Mouse (Mus musculus): ENCODE results near the gene Eid1. TPM values are rescaled to one million over a fixed set of nuclear protein-coding genes. Genes with fewer than 3 reads are reported as not detected.

Eid1 gene
- polyA plus RNA-seq, 1 experiment: 5.6 TPM

DNA sequence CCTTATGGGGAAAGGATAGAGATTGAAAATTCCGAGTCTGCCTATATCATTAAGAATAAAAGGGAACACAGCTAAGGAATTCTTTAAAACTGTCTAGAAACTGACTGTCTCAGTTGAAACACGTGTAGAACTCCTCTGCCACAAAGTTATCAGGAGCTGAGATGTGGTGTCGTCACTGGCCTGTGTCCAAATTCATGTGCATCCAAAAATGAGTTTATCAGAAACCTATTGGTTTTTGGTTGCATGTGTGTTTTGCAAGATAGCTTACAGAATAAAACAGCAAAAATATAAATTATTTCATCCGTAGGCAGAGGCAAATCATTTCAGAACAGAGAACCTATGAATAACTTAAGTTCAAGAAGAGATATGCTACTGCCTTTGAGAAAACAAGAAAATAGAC lies 6.2 kb upstream of the Eid1 start:
- 71% methylated on average over 4 of the region's 4 CpGs for WGBS
- DNase-seq (ENCODE audit: low read depth, low spot score): no peak

DNA sequence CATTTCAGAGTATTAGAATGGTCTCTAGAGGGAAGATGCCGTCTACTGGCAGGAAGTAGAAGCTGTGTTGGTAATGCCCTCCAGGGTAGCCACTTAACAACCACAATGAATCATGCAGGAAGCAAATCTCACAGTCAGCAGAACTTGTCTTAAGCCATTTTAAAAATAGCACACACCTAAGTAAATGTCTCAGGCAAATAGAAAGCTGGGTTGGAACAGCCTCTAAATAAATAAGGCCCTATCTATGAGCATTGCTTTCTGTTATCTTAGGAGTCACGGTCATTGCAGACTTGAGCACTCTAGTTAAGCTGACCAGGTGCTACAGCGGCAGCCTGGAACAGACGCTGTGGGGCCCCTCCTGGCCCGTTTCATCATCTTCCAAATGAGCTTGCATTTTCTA lies 5.7 kb upstream of the Eid1 start:
- DNase-seq (ENCODE audit: low read depth, low spot score): no peak
- WGBS: 19% methylated on average over 5 of the region's 5 CpGs

DNA sequence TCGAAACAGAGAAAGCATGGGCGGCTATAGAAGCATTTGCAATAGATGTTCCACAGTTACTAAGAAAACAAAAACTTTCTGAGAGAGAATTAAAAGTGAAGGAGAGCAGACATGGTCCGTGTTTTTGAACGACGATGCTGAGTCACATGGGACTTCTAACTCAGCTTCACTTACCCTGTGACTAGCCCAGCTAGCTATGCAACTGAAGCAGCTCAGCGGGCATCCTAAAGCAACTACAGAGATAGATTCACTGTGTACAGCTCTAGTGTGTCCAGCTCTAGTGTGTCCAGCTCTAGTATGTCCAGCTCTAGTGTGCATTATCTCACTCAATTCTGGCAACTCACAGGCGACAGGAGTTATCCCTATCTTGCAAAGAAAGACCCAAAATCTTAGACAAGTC lies 5.2 kb upstream of the Eid1 start:
- DNase-seq (ENCODE audit: low read depth, low spot score): no peak
- 79% methylated on average over 7 of the region's 7 CpGs for WGBS

DNA sequence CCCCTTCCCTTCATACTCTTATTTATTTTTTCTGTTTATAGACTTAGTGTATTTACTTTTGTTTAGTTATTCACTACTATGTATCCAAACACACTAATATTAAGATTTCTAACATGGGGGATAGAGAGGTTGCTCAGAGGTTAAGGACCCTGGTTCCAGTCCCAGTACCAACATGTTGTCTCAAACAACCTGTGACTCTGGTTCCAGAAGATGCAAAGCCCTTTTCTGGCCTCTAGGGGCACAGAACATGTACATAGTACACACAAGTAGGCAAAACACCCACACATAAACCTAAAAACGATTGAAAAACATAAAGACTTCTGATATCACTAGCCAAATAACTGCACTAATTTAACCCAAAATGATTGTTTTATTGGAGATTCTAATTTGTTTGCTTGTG lies 2.0 kb upstream of the Eid1 start:
- DNase-seq (ENCODE audit: low read depth, low spot score): no peak
- WGBS: 23% methylated on average over 1 of the region's 1 CpGs

DNA sequence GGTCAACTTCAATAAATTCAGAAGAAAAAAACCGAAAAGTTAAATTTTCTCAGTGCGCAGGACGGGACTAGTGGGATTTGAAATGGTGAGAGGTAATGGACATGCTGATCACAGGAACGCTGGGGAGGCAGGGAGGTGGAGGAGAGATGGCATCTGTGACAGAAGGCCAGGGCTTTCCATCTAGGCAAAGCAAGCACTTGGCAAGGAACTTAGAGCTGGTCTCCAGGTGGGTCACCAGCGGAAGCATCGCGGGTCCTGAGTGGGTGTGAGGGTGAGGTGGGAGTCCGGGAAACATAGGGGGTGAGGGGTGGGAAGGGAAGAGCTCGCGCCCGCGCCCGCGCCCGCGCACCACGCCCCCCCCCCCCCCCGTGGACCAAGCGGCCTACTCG lies 333 bp upstream of the Eid1 start:
- 24% methylated on average over 9 of the region's 20 CpGs for WGBS
- DNase-seq (ENCODE audit: low read depth, low spot score): no peak

DNA sequence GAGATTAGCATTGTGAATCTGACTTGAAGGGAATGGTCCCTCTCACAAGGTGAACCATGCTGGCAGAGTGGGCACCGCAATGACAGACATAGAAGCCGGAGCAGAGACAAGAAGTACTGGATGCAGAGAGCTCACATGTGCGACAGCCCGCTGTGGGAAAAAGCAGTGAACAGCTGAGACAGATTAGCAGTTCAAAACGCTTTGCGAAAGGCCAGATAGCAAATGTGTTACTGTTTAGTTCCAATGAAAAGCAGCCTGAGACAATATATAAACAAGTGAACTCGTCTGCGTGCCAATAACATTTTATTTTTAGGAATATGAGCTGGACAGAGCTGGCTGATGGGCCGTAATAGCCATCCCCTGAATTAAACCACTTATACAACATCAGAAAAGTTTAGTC lies 8.9 kb downstream of the Eid1 start:
- WGBS: 67% methylated on average over 9 of the region's 9 CpGs
- DNase-seq (ENCODE audit: low read depth, low spot score): no peak

DNA sequence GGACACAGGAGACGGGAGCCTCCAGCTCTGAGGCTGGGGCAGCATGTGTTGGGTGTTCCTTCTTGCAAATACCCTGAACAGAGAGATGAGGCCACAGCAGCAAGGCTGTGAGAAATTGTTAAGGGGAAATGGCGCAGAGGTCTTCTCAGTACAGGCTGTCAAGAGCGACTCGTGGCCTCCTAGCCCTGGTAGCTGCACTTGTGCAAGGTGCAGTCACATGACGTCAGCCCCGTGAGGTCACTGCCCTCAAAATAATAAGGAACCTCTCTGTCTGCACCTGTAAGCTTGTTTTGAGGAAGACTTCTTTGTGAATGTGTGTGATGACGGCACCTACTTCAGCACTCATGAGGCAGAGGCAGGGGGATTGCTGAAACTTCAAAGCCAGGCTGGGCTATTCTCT lies 11.0 kb downstream of the Eid1 start:
- DNase-seq (ENCODE audit: low read depth, low spot score): no peak
- 54% methylated on average over 7 of the region's 7 CpGs for WGBS

DNA sequence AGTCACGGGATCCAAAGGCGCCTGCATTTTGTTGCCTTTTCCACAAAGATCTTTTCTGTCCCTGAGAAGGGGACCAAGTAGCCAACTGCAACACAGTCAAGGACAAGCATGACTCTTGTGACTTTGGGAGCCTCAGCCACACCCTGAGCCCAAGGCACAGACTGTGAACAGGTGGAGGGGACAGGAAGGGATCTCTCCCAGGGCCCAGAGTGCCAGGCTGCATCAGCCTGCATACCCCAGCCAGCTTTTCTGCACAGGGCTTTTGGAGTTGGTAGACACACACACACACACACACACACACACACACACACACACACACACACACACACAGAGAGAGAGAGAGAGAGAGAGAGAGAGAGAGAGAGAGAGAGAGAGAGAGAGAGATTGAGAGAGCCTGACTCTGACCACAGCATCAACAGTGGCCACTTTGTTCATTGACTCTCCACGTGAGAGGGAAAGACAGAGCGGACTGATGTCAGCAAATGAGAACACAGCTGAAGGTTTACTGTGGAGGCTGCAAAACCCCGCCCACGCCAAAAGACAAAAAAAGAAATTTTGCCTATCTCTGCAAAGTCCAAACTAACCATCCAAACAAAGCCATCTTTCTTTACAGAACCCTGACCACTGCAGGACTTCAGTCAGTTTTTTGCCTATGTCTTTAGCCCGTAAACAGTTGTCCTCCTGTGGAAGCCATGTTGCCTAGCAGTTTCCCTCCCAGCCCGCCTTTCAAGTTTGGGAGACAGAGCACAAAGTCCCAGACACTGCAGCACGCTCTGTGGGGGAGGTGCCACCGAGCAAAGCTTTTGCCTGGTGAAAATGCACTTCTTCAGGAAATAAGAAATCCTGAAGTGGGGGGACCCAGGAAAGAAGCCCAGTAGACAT lies 11.9 kb downstream of the Eid1 start:
- WGBS: 47% methylated on average over 10 of the region's 10 CpGs
- DNase-seq (ENCODE audit: low read depth, low spot score): no peak

DNA sequence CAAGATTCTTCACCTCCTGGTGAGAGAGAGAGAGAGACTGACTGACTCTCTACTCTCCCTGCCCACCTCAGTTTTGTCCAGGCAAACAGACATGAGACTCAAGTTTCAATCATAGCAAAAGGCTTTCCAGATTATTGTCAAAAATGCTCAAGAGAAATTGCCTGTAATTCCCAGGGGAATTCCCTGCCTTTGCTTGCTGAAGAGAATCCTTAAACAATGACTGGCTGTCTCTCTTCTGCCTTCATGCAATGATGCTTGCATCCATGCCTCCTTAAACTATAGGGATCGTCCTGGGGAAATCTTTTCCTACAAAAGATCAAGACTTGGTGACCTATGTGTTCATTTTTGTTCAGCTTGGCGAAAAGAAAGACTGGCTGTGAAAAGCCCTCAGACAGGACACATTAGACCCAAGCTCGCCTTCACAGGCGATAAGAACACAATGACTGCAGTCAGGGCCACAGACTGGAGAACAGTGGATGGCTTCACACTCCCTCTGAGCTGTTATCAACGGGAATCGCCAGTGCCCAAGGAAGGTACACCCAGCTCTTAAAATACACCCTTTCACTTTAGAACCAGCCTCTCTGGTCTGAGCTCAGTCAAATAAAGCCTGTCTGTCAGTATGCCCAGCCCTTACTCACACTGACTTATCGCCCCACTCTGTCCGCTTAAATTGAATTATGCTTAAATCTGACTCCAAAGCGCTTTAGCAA lies 12.7 kb downstream of the Eid1 start:
- 68% methylated on average over 9 of the region's 9 CpGs for WGBS
- no peak for DNase-seq (ENCODE audit: low read depth, low spot score)

DNA sequence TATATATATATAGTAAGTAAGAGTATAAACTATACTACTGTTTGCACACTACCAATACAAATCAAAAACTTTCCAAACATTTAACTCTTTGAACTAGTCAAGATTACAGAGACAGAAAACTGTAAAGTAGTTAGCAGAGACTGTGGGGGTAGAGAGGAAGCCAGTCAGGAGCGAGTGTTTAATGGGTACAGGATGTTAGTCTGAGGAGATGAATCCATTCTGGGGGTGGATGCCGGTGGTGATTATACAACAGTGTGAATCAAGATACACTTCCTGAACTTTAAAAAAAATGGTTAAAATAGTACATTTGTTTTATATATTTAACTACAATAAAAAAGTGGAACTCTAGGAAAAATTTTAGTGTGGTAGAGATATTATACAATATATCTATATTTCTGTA lies 19.1 kb downstream of the Eid1 start:
- 45% methylated on average over 2 of the region's 2 CpGs for WGBS

DNA sequence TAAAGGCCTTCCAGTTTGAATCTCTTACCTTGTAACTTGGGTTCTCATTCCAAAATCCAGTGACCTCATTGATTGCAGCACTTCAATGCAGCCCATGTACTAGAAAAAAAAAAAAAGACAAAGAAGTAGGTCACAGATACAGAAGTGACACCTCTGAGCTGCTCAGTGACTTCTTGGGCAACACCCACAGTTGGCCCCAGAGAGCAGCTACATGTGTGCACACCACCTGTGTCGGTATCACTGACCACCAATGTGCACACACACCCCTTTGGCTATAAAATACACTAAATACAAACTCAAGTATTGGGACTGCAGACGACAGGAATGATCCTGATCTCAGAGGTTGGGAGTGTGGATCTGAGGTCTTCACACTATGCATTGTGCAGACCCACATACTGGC lies 21.9 kb downstream of the Eid1 start:
- DNase-seq (ENCODE audit: low read depth, low spot score): no peak
- WGBS: 52% methylated on average over 2 of the region's 2 CpGs

More for the DNA sequence above, 19.1 kb downstream of the Eid1 start:
- no peak for DNase-seq (ENCODE audit: low read depth, low spot score)

DNA sequence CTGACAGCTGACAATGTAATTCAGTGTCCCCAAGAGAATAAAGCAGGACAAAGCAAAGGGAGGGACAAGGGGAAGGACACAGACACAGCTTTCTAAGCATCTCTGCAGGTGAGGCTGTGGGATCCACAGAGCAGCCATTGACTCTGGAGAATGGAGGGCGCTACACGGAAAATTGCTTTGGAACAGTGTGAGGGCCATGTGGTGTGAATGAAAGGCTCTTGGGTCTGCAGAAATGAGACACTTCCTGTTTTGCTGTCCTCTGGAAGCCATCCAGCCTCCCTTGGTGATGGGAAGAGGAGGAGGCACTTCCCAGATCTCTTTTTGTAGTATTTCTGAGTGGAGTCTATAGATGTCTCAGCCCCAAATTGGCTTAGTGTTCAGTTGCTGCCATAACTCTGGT lies 23.3 kb downstream of the Eid1 start:
- no peak for DNase-seq (ENCODE audit: low read depth, low spot score)
- 60% methylated on average over 2 of the region's 2 CpGs for WGBS

DNA sequence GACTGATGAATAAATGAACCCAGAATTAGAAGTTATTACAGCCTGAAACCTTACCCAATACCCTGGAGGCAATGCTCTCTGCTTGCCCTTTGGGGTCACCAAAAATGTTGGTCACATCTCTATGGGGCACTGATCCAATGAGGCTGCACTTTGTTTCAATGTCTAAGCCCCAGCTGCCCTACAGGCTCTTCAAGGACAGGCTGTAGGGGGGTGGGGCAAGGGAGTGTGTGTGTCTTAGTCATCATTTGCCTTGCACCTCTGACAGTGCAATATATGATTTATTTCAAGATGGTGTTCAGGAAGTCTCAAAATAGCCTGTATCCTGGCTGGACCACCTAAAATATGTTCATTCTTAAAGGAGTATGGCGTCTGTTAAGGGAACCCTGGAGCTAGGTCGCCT lies 28.7 kb downstream of the Eid1 start:
- 83% methylated on average over 2 of the region's 2 CpGs for WGBS
- DNase-seq (ENCODE audit: low read depth, low spot score): no peak

DNA sequence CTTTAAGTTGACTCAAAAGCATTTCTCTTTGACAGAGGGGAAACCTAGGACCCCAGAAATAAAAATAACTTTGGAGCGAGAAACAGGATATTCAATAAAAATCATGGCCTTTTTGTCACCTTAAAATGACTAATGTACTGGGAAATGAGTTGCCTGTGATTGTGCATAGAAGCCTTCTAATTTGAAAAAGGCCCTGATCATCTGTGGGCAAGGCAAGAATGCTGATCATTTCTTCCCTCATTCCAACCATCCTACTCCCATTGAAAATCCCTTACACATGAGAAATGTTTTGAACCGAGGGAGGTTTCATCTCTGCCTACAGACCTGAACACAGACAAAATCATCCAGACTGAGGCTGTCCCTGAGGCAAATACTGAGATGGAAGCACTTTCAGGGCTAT lies 30.0 kb downstream of the Eid1 start:
- WGBS: 86% methylated on average over 2 of the region's 2 CpGs
- no peak for DNase-seq (ENCODE audit: low read depth, low spot score)

DNA sequence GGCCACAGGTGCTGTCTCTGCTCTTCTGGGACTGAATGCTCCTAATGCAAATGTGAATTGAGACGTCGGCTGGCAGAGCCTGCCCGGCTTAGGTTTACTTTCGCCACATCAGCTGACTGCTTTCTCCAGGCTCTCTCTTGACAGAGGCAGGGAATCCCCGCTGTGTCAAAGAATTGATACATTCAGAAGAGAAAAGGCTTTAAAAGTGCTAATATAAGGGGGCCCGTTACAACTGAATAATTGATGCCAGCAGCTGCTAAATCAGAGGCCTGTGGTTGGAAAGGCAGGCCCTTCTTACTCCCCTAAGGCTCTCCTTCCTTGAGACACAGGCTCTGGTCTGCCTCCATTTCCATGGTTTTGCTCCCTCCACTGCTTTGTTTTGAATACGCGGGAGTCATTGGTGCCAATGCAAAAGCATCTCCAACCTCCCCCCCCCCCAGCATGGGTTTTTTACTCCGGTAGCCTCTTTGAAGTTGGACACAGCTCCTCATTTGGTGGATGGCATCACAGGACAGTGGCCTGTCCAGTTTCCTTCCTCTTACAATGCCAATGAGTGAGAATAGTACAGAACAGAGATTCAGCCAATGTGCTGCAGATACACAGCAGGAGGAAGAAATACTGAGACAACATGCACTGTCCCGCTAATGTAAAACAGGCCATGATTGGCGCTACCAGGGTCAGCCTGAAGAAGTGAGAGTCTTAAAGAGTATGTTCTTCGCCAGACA lies 32.2 kb downstream of the Eid1 start:
- no peak for DNase-seq (ENCODE audit: low read depth, low spot score)
- 73% methylated on average over 12 of the region's 12 CpGs for WGBS

DNA sequence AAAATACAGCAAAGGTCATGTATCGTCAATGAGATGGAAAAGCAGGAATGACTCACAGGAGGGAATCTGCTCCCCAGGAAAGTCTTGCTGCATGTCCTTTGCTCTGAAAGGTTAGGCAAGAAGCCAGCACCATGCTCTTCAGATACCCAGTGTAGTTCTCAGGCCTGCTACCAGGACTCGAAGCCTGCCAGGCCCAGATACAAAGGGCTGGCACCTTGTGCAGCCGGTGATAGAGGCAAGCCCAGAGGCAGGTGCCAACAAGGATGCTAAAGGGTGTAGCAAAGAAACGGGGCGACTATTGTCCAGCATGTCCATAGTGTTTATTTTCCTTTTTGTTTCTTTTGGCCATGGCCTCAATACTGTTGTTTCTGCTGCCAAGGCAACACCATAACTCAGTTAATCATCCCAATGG lies 33.6 kb downstream of the Eid1 start:
- 45% methylated on average over 5 of the region's 5 CpGs for WGBS
- DNase-seq (ENCODE audit: low read depth, low spot score): no peak

DNA sequence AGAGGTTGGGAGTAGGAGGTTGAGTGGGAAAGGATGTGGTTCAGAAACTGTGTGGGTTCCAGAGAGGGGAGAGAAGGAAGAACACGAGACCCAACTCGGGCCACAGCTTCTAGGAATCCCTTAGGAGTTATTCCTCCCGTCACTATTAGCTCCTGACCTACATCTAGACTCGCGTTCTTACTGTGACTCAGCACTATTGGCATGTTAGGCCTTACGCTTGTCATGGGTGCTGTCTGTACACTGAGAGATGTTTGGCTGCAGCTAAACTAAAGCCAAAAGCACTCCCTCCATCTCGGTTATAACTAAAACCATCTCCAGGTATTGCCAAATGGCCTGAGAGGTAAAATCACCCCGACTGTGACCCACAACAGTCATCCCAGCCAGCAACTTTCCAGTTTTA lies 43.7 kb downstream of the Eid1 start:
- DNase-seq (ENCODE audit: low read depth, low spot score): no peak
- WGBS: 75% methylated on average over 8 of the region's 8 CpGs

DNA sequence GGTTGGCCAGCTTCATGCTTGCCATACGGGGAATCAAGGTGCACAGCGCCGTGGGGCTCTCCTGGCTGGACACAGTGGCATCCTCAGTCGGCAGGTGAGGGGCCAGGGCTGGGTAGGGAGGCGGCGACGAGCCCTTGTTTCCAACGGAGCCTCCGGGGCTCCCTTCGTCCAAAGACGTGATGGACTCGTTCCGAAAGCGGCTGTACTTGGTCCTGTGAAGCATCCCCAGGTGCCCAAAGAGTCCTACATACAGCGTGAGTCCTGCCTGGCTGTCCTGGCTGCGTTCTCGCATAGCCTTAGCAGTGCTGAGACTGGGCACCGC lies 50.2 kb downstream of the Eid1 start:
- no peak for DNase-seq (ENCODE audit: low read depth, low spot score)
- WGBS: 8% methylated on average over 18 of the region's 18 CpGs

DNA sequence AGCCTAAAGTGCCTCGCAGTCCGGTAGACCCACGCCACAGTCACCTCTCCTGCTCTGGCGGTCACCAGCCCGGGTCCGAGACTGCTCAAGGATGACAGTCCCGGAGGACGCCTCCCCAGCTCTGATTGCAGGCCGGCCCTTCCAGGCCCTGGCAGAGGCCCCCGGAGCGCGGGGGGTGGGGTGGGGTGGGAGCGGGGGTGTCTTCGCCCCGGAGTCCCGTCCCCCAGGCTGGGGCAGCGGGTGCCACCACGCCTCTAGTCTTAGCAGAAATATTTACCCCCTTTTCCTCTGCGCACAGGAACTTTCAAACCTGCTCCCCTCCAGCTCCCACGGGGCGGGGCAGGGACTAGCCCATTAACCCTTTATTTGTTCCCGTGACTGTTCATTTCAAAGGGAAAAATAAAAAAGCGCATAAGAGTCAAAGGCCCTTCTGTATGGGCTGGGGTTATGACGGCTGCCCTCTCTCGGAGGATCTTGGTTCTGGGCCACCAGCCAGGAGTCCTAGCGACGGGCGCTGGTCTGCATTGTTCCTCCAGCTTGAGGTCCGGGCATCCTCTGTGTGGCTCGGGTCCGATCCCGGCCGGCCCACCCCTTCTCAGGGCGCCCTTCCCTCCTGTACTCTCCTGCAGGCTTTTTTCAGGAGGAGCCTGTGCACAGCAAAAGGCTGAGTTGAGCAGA lies 50.7 kb downstream of the Eid1 start:
- under 1% methylated on average over 34 of the region's 34 CpGs for WGBS
- no peak for DNase-seq (ENCODE audit: low read depth, low spot score)

DNA sequence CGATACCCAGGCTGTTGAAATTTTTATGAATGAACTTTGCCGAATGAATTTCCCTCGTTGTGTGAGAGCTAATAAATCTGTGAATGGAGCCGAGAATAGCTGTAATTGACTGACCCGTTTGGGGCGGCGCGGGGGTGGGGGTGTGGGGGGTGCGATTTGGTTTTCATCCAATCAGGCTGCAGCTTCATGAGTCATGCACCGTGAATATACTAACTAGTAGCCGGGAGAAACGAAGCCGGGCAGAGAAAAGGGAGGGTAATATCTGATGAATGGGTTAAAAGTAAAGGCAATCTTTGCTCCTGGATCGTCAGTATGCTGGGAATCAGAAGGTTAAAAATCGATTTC lies 51.2 kb downstream of the Eid1 start, which contains the start of gene Shc4:
Gene Shc4 (minus strand): TSS at position 63 of the 345 bp plus-strand sequence.
- peak; percentile 16 for DNase-seq (ENCODE audit: low read depth, low spot score)
- WGBS: under 1% methylated on average over 15 of the region's 15 CpGs
